Mouse (Mus musculus) lung, postnatal 10 days (tissue): ENCODE measurements at regions not wholly inside any gene's neighbourhood (a gene's known extent, or its start where the extent isn't known, plus 50 kb on each side); places are given as distances from the start of the nearest gene placed in this dataset.

Source experiments
- DNase-seq: peaks from one replicate; pipeline ENCODE4 v3.0.0; 2021

DNA sequence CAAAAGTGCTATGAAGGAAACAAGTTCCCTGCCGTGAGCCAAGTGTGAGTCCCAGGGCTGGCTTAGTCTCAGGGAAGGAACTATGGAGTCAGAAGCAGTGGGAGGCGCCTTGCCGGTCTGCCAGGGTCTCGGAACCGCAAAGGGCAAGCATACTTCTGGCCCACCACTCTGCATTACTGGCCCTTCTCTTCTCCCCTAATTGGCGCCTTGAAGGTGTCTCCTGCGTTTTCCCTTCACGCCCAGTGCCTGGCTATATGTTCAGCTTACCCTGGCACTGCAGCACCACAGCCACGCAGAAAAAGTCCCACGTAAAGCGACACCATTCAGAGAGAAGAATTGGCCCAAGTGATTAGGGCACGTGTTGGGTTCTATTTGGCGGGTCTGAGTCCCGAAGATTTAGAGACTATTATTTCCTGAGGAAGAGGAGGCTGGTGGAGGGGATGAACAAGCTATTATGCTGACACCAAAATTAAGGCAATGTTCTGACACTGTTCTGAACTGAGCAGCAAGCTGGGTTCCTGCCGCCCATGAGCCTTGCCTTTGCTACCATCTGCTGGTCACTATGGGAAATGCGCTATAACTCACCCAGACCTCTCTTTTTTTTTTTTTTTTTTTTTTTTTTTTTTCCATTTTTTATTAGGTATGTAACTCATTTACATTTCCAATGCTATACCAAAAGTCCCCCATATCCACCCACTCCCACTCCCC lies 288.5 kb upstream of the Jmjd1c start:
- DNase-seq: peak; percentile 75

- DNase-seq: no peak
These were observed 283.2 kb upstream of the Jmjd1c start for GRCm38 (mm10) chr10:66812515-66813260.

DNA sequence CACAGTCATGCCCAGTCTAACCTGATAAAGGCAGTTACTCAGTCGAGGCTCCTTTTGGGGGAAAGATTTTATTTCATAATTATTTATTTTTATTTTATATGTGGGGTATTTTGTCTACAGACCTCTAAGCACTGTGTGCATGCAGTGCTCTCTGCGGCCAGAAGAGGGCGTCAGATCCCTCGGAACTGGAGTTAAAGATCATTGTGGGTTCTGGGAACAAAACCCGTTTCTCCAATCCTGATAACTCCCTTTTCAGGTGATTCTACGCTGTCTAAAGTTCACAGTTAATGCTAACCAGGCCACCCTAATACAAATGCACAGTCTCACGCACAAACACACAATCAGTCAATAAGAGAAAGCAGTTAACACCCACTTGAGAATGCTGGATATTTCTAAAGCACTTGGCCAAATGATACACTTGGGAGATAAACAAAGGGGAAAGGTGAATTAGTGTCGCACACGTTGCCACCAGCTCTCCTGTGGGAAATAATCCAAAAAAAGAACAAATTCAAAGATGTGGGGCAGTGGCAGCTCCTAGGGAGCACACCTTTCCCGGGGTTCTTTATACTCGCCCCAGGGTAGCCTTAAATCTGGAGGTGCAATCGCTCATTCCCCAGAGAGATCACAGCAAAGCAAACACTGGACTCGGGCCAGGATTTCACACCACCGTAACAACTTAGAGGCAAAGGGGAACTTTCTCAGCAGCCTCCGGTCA lies 281.9 kb upstream of the Jmjd1c start:
- no peak for DNase-seq

DNA sequence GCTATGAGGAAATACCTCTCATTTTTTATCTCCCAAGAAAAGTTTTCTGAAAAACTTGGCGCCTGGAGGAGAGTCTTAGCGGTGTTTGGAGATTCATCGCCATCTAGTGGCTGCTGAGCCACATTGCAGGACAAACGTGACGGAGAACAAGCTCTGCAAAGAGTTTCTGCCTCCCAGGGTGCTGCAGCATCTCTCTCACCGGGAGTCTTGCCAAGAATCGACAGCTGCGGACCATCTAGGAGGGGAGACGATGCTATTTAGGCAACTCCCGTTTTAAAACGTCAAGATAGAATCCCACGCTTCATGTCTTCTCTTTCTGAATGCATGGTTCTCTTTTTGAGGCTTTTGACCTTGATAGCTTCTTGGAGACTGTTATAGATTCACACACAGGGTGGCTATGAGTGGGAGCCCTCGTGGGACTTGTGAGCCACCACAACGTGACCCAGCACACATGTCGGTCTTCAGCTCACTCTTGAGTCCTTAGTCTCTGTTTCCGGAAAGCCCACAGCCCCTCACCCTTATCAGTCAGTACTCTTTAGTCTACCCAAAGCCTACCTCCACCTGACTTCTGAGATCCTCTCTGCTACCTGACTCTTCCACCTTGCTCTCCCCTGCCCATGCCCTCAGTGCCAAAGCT lies 281.2 kb upstream of the Jmjd1c start:
- DNase-seq: peak; percentile 91

DNA sequence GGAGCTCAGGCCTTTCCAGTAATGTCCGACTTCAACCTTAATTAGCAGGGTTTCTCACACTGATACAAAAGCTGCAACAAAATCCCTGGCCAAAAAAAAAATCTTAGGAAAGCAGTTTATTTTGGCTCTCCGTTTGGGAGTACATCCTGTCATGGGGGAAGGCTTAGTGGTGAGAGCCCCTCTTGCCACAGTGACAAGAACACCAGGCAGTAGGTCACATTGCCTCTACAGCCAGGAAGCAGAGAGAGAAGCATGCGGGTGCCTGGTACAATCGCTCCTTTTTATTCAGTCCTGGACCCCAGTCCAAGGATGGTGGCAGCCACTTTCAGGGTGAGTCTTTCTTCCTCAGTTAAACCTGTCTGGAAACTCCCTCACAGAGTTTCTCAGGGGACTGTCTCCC lies 280.0 kb upstream of the Jmjd1c start:
- no peak for DNase-seq

DNA sequence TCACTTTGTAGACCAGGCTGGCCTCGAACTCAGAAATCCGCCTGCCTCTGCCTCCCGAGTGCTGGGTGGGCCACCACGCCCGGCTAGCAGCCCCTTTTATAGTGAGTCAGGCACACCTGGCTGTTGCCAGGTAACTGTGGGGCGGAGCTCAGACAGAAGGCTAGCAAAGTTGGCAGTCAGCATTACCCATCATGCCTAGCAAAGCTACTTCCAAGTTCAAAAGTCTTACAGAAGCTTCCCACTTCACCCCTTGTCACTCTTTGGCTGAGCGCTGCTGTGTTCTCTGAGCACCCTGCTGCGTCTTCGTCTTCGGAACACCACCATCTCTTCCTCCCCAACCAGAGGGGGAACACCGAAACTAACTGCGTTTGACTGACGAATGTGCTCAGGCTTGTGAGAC lies 279.1 kb upstream of the Jmjd1c start:
- no peak for DNase-seq

- no peak for DNase-seq
These were observed 278.0 kb upstream of the Jmjd1c start for GRCm38 (mm10) chr10:66817876-66818275.

- DNase-seq: no peak
These were observed 276.4 kb upstream of the Jmjd1c start for GRCm38 (mm10) chr10:66819517-66819916.

- no peak for DNase-seq
These were observed 270.2 kb upstream of the Jmjd1c start for GRCm38 (mm10) chr10:66825737-66826136.

- no peak for DNase-seq
These were observed 269.6 kb upstream of the Jmjd1c start for GRCm38 (mm10) chr10:66826327-66826726.

- no peak for DNase-seq
These were observed 261.0 kb upstream of the Jmjd1c start for GRCm38 (mm10) chr10:66834974-66835373.

- DNase-seq: peak; percentile 14
These were observed 256.9 kb upstream of the Jmjd1c start for GRCm38 (mm10) chr10:66839058-66839457.

DNA sequence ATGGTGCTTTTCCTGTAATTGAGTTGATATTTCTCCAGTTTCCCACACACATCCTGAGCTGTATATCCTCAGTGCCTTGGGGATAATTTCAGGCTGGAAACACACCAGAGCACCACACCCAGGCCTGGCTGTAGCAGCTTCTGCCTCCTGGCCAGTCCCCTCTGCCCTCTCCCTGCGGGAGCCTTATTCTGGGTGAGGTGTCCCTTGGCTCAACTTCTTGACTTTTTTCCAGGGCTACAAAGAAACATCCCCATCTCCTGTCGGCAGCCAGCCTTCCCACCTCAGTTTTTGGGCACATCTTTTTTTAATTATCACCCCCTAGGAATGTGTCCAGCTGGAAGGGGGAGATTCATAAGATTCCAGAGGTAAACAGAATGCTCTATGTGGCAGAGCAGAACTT lies 252.7 kb upstream of the Jmjd1c start:
- no peak for DNase-seq

GRCm38 (mm10) chr10:66848778-66849177 lies 247.1 kb upstream of the Jmjd1c start:
- no peak for DNase-seq

GRCm38 (mm10) chr10:66849681-66850080 lies 246.2 kb upstream of the Jmjd1c start:
- DNase-seq: no peak

- no peak for DNase-seq
These were observed 244.9 kb upstream of the Jmjd1c start for GRCm38 (mm10) chr10:66850972-66851478.

DNA sequence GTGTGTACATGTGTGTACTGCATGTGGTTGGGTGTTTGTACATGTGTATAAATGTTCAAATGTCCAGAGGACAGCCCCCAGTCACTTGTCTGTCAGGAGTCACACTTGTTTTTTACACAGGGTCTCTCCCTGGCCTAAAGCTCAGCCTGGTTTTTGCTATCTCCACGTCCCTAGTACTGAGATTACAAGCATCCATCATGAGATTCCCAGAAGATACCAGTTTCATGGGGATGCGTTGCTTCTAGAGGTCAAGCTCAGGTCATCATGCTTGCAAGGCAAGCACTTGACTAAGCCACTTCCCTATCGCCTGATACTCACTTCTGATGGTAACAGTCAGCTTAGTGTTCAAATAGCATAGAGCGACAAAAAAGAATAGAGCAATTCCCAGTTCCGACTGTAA lies 244.1 kb upstream of the Jmjd1c start:
- DNase-seq: no peak

DNA sequence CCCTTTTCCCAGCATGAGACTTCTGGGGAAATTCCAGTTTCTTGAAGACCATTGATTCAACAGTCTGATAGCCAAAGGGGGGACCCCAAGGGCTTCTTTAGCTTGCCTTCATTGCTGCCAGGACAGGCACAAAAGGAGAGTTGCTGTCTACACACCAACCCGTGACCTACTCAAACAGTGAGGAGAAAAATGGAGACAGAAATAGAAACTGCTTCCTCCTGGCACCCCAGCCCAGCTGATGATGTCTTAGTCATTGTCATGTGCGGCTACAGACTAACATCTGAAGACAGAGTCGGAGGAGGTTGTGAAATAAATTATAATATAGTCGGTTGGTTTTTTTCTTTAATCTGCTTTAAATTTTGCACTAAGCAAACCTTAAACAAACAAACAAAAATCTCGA lies 243.2 kb upstream of the Jmjd1c start:
- no peak for DNase-seq

GRCm38 (mm10) chr10:66853258-66853657 lies 242.7 kb upstream of the Jmjd1c start:
- peak; percentile 91 for DNase-seq

DNA sequence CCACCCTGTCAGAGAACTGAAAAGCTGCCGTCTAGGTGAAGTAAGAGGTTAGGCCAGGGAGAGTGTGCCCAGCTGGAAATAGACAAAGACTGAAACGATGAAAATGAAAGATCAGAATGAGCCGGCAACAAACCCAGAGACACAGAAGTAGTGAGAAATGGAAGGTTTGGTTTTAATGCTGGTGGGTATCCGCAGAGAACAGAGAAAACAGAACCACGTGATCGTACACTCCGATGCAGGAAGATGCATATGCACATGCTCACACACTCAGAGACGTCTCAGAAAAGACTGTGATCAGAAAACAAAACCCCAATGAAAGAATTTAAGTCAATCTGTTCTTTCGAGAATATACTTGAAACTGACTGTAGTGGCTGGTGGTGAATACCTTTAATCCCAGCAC lies 241.0 kb upstream of the Jmjd1c start:
- no peak for DNase-seq

DNA sequence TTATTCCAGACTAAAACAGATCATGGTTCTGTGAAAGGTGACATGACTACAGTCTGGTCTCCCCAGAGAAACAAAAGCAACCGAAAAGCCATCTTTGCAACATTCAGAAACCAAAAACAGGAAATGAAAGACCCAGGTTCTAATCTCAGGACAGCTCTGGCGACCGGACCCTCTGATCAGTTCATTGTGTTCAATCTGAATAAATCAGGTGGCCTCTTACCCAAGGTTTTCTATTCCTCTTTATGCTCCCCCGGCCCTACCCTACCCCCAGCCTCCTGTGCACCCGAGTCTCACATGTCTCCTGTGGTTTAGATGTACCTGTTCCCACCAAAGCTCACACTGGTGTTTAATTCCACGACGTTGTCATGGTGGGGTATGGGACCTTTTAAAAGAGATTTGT lies 238.6 kb upstream of the Jmjd1c start:
- no peak for DNase-seq

DNA sequence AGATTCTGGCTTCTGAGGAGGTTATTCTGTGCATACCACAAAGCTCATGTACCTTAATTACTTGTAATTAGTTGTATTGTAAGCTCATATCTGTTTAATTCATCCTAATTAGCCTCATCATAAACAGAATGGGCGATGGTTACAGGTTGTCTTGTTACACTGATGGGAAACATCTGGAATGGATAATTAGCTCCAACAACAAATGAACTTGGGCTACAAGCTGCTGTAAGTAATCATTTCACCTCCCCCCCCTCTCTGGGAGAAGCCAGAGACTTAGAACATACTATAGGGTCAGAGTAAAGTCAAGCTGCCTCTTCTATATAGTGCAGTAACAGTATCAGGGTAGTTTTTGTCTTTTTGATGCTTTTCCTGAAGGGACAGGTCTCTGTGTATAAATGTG lies 234.5 kb upstream of the Jmjd1c start:
- DNase-seq: no peak

GRCm38 (mm10) chr10:66864161-66864862 lies 231.6 kb upstream of the Jmjd1c start:
- DNase-seq: peak; percentile 68
